Mouse (Mus musculus) kidney, embryonic 16.5 days (tissue): ENCODE data around the gene Casp9. TPM values are rescaled to one million over a fixed set of nuclear protein-coding genes. Genes with fewer than 3 reads are reported as not detected.

ENCODE experiments used
- ATAC-seq: fragments of 200-750 bp; cut with Nextera tagmentation; 2 replicates; pipeline ENCODE4 v1.8.0; 2017; ENCODE audit warnings: moderate TSS enrichment; ENCODE audit not compliant: low FRiP score, low TSS enrichment
- H3K27ac ChIP-seq: fragments of 300-500 bp; sonication (generic); 2 replicates; pipeline ENCODE4 v1.5.1; 2014; ENCODE audit warnings: low read length
- H3K27me3 ChIP-seq: fragments of 300-500 bp; sonication (generic); 2 replicates; pipeline ENCODE4 v1.6.1; 2014; ENCODE audit warnings: low read length, control low read depth, mixed read lengths; ENCODE audit not compliant: insufficient read depth
- H3K36me3 ChIP-seq: fragments of 300-500 bp; sonication (generic); 2 replicates; pipeline ENCODE4 v1.6.1; 2014; ENCODE audit warnings: low read length, control low read depth, mixed read lengths; ENCODE audit not compliant: insufficient read depth
- H3K4me1 ChIP-seq: fragments of 300-500 bp; sonication (generic); 2 replicates; pipeline ENCODE4 v1.6.1; 2014; ENCODE audit warnings: low read length, control low read depth, mixed read lengths; ENCODE audit not compliant: insufficient read depth
- H3K4me2 ChIP-seq: fragments of 300-500 bp; sonication (generic); replicated peaks from 2 replicates; pipeline ENCODE4 v1.6.1; 2014; ENCODE audit warnings: low read depth, low read length
- H3K4me3 ChIP-seq: fragments of 300-500 bp; sonication (generic); 2 replicates; pipeline ENCODE4 v1.5.1; 2014; ENCODE audit warnings: mild to moderate bottlenecking, low read length
- H3K9ac ChIP-seq: fragments of 300-500 bp; sonication (generic); replicated peaks from 2 replicates; pipeline ENCODE4 v1.6.1; 2014; ENCODE audit warnings: low read length
- H3K9me3 ChIP-seq: fragments of 300-500 bp; sonication (generic); 2 replicates; pipeline ENCODE4 v1.6.1; 2016; ENCODE audit warnings: low read length, control low read depth
- whole genome bisulfite sequencing: fragments of 180-500 bp; shearing (Covaris S2); extraction: QIAGEN DNeasy Blood & Tissue Kit; methylation state at CpG from one replicate; pipeline ENCODE4 v1.1.7; 2014; 5-methylcytosine and 5-hydroxymethylcytosine counted together
- polyA plus RNA-seq: library from polyadenylated mRNA; unstranded; fragments of >200 nt; fragmentation: Nextera tagmentation; extraction: Ambion mirVana; gene quantifications from 2 replicates; pipeline ENCODE4 v1.2.1, GENCODE M21; 2015

Gene Casp9
- polyA plus RNA-seq, 1 experiment from 2014 or later, result 30.2 TPM

DNA sequence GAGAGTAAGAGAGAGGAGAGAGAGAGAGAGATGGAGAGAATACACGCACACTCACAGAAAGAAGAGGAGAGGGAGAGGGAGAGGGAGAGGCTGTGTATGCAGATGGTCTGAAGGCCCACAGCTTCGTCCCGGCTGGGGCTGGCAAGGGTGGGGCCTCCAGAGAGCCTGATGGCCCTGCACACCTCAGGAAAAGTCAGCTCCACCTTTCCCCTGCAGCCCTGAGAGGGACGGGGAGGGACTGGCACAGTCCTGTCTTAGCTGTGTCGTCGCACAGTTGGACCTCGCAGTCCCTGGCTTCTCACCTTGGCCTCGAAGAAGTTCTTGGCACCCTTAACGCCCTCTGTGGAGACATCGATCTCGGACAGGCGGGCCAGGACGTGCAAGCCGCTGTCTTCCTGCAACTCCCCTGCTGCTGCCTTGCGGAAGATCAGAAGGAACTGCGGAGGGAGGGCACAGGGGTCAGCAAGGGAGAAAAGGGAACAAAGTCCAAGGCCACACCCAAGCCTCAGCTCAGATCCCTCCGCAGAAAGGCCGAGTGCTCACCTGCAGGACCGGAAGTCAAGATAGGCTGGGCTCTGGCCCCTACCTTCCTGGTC is 66.9 kb downstream of the Casp9 start:
- no peaks in the 10 kb centered on the region for H3K27me3 ChIP-seq
- no peak overlapping the region for H3K9ac ChIP-seq
- 65% methylated on average over 19 of the region's 19 CpGs for WGBS
- no peak overlapping the region for H3K27ac ChIP-seq
- H3K36me3 ChIP-seq, result peaks cover 18% of the 10 kb centered on the region; the same call in 1 of the 2 replicates
- ATAC-seq, result no peak
- H3K4me2 ChIP-seq, result no peak overlapping the region
- no peaks in the 10 kb centered on the region for H3K4me1 ChIP-seq
- H3K4me3 ChIP-seq, result no peak overlapping the region
- no peaks in the 10 kb centered on the region for H3K9me3 ChIP-seq

DNA sequence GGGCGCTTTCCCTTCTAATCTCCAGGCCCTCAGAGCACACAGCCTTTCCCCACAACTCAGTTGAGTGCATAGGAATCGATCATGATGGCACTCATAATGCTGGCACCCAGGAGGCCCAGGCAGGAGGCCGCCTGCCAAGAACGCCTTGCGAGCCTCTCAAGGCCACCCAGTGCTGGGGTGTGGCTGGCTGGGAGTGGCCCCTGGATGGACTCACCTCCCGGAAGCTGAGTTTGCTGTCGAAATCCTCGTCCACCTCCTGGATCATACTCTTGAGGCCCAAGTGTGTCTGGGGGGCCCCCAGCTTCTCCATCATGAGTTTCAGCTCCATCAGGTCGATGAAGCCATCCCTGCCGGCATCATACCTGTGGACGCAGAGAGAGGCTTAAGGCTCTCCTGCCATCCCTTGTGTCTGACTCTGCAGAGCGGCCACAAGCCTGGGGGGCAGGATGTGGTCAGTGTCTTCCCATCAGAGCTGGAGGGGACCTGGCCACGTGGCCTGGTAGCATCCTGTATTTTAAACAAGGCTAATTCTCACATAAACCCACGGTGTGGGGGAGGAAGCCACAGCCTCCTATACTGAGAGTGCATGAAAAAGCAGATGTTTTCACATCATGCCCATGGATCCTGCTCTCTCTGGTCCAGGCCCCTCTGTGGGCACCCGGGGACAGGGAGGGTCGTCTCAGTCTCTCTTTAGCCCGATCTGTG is 68.3 kb downstream of the Casp9 start:
- Histone ChIP-seq H3K9ac (no peak overlapping the region), H3K4me3 (no peak overlapping the region), H3K9me3 (no peaks in the 10 kb centered on the region), H3K27ac (no peak overlapping the region), H3K4me2 (no peak overlapping the region), H3K4me1 (peaks cover 1% of the 10 kb centered on the region), H3K36me3 (peaks cover 18% of the 10 kb centered on the region; the same call in 1 of the 2 replicates), H3K27me3 (no peaks in the 10 kb centered on the region)
- WGBS, result 84% methylated on average over 17 of the region's 17 CpGs
- ATAC-seq, result no peak

DNA sequence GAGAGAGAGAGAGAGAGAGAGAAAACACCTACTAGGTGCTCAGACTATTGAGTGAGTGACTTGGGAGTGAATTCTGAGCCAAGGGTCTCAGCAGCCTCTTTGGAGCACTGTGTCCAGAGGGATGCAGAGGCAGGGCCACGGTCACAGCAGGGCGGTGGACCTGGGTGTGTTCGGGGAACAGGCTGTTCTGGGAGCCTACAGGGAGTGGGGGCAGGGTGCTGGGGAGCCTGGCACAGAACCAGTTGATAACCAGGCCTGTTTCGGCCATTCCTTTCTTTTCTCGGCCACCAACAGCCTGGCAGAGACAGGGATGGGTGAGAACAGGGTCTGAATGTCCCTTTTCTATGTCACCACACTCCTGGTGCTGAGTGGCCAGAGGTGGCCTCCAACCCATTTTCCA is 69.5 kb downstream of the Casp9 start:
- H3K36me3 ChIP-seq, result peaks cover 18% of the 10 kb centered on the region; the same call in 1 of the 2 replicates
- H3K27me3 ChIP-seq, result no peaks in the 10 kb centered on the region
- H3K27ac ChIP-seq, result no peak overlapping the region
- no peak for ATAC-seq
- H3K4me1 ChIP-seq, result peaks cover 12% of the 10 kb centered on the region
- H3K9me3 ChIP-seq, result no peaks in the 10 kb centered on the region
- 78% methylated on average over 5 of the region's 5 CpGs for WGBS
- H3K4me3 ChIP-seq, result no peak overlapping the region
- H3K4me2 ChIP-seq, result no peak overlapping the region
- no peak overlapping the region for H3K9ac ChIP-seq

DNA sequence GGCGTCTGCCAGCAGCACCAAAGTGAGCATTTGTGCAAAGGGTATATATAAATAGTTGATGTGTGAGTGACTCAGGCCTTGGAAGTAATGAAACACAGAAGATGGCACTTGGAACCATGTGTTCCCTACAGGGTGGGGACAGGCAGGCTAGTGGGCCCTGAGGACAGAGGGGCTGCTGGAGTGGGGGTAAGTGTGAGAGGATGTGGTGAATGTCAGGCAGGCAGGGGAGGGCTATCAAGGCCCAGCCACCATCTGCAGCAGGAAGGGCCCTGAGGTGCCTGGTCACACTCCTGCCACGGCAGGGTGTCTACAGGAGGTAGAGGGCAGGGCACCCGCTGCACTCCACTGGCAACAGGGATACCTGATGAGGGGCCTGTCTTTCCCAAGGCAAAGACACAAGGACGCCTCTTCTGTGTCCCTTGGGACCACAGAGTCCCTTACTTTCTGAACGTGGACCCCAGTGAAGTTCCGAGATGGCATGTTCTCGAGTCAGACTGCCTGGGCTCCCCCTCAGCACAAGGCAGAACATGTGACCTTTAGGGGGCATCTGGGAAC is 70.4 kb downstream of the Casp9 start:
- no peaks in the 10 kb centered on the region for H3K27me3 ChIP-seq
- WGBS, result 81% methylated on average over 7 of the region's 7 CpGs
- peaks cover 13% of the 10 kb centered on the region for H3K4me1 ChIP-seq
- H3K4me3 ChIP-seq, result no peak overlapping the region
- ATAC-seq, result no peak
- H3K9ac ChIP-seq, result no peak overlapping the region
- H3K9me3 ChIP-seq, result no peaks in the 10 kb centered on the region
- H3K27ac ChIP-seq, result no peak overlapping the region
- H3K4me2 ChIP-seq, result no peak overlapping the region
- H3K36me3 ChIP-seq, result peaks cover 18% of the 10 kb centered on the region; the same call in 1 of the 2 replicates

DNA sequence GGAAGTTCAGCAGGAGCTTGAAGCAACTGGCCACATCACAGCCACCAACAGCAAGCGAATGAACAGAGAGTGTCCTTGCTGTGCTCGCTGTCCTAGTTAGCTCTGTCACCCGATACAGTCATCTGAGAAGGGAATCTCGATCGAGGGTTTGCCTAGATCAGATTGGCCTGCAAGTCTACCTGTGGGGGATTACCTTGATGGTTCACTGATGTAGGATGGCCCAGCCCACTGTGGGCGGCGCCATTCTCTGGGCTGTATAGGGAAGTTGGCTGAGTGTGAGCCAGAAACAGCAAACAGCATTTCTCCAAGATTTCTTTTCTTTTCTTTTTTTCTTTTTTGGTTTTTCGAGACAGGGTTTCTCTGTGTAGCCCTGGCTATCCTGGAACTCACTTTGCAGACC is 71.1 kb downstream of the Casp9 start:
- Histone ChIP-seq H3K4me2 (no peak overlapping the region), H3K36me3 (peaks cover 18% of the 10 kb centered on the region; the same call in 1 of the 2 replicates), H3K4me3 (no peak overlapping the region), H3K4me1 (peaks cover 13% of the 10 kb centered on the region), H3K9ac (no peak overlapping the region), H3K27me3 (no peaks in the 10 kb centered on the region), H3K27ac (no peak overlapping the region), H3K9me3 (no peaks in the 10 kb centered on the region)
- no peak for ATAC-seq
- WGBS, result 80% methylated on average over 8 of the region's 8 CpGs

DNA sequence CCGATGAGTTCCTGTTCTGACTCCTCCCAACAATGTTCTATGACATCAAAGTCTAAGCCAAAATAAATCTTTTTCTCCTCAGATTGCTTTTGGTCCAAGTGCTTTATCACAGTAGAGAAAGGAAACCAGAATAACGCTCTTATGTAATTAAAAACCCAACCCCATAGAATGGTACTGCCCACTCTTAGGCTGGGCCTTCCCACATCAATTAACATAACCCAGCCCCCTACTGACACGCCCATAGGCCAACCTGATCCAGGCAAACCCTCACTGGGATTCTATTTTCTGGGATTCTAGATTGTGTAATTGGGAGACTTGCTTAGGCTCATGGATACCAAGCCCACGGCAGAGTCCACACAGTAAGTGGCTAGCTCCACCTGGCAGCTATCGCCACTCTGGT is 71.6 kb downstream of the Casp9 start:
- Histone ChIP-seq H3K9me3 (no peaks in the 10 kb centered on the region), H3K27me3 (no peaks in the 10 kb centered on the region), H3K27ac (no peak overlapping the region), H3K4me1 (peaks cover 18% of the 10 kb centered on the region), H3K4me2 (no peak overlapping the region), H3K36me3 (peaks cover 13% of the 10 kb centered on the region; the same call in 1 of the 2 replicates), H3K4me3 (no peak overlapping the region), H3K9ac (no peak overlapping the region)
- WGBS, result 87% methylated on average over 5 of the region's 5 CpGs
- ATAC-seq, result no peak

Other genes with a start within 250 kb of the Casp9 start
- 76.4 and 85.2 TPM in 2 replicates for gene Fblim1, start 187.5 kb upstream of the Casp9 start, polyA plus RNA-seq
- gene Tmem82, start 175.0 kb upstream of the Casp9 start, polyA plus RNA-seq, result 4.3 and 5.4 TPM in 2 replicates
- gene Slc25a34, start 169.8 kb upstream of the Casp9 start, polyA plus RNA-seq, result 0.54 and 0.69 TPM in 2 replicates
- gene Plekhm2, start 128.7 kb upstream of the Casp9 start, polyA plus RNA-seq, result 6.4 TPM in 2 replicates
- gene Rsc1a1, start 108.0 kb upstream of the Casp9 start, polyA plus RNA-seq, result 0.62 TPM in 1 of 2 replicates, not detected in the other
- gene Ddi2, start 70.2 kb upstream of the Casp9 start, polyA plus RNA-seq, result 19.1 and 20.9 TPM in 2 replicates
- gene Agmat, start 46.9 kb upstream of the Casp9 start, polyA plus RNA-seq, result 1.7 and 2.0 TPM in 2 replicates
- 5.4 and 5.8 TPM in 2 replicates for gene Dnajc16, start 2.7 kb upstream of the Casp9 start, polyA plus RNA-seq
- 0.17 TPM in 1 of 2 replicates, not detected in the other for gene Cela2a, start 32.5 kb downstream of the Casp9 start, polyA plus RNA-seq
- not detected in 2 replicates for gene Ctrc, start 52.7 kb downstream of the Casp9 start, polyA plus RNA-seq
- gene Efhd2, start 81.3 kb downstream of the Casp9 start, polyA plus RNA-seq, result 58.5 and 62.4 TPM in 2 replicates
- 0.74 and 1.0 TPM in 2 replicates for gene Fhad1, start 221.5 kb downstream of the Casp9 start, polyA plus RNA-seq